Mouse (Mus musculus): ENCODE results near the gene Tekt4. TPM values are rescaled to one million over a fixed set of nuclear protein-coding genes. Genes with fewer than 3 reads are reported as not detected.

Gene Tekt4
- polyA plus RNA-seq, 1 experiment from 2014 or later = 0.38 TPM

DNA sequence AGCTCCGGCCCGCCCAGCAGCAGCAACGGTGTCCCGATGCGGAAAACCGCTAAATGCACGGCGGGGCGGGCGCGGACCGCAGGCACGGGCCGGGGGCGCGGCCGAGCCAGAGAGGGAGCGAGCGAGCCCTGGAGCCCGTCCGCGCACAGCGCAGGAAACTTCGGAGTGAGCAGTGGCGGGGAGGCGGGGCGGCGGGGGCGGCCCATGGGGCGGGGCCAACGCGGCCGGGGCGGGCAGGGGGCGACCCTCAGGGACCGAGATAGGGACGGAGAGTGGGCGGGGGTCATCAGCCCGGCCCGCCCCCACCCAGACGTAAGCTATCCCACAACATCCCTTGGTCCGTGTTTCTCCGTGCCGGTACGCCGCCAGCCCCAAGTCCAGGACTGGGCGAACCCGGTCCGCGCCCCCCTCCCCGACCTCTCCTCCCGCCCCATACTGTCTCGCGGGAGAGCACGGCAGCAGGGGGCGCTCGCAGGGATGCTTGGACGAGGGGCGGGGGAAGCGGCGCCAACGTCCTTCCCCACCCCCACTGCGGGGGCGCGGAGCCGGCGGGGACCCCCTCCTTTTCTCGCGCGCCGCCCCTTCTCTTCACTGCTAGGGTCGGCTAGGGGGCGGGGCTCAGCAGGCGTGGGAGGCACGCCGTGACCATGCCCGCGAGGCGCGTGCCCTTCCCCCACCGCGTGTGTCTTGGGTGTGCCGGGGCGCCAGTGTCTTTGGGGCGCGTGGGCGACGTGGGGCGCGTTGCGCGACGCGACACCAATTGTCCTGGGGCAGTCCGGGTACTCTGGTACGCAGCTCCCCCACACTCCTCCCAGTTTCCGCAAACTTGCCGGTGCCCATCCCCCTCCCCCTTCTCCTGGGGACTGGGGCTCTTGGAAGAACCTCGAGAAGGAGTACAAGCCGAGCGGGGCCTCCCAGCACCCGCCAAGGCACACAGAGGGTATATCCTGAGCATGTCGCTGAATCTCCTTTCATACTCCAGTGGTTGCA, 20.5 kb upstream of the Tekt4 start, which contains the start of gene Cacna1h:
Gene Cacna1h, minus strand, starts transcription at position 167 of the 990 bp plus-strand sequence.
- H3K27me3 ChIP-seq (replicated peaks) = peaks cover 45% of the 10 kb centered on the region
- H3K9ac ChIP-seq = peak within 1 kb of the TSS; percentile 90
- H3K4me3 ChIP-seq = peak within 1 kb of the TSS; percentile 86
- peak within 1 kb of the TSS; percentile 91 for H3K4me2 ChIP-seq (replicated peaks)
- peak within 1 kb of the TSS; percentile 34 for H3K27ac ChIP-seq
- H3K9me3 ChIP-seq = no peaks in the 10 kb centered on the region
- peaks cover 43% of the 10 kb centered on the region for H3K4me1 ChIP-seq
- ATAC-seq (ENCODE audit: low FRiP score, low read depth) = peak; percentile 79
- under 1% methylated on average over 98 of the region's 103 CpGs for WGBS
- no peaks in the 10 kb centered on the region for H3K36me3 ChIP-seq

DNA sequence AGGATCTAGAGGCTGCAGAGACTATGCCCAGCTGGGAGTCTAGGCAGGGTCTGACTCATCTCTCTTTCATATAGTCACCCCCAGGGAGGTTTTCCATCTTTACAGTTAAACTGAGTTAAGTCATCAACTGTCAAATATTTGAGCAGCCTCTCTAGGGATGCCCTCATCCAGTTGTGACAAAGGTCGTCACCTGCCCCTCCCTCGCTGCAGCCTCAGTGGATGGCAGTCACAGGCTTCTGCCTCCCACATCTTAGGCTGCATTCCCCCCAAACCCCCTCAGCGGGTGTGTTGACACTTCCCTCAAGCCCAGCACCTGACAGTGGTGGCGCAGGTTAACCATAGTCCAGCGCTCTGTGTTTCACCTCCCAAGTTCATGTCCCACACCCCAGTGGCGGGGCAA, 13.0 kb upstream of the Tekt4 start:
- H3K4me3 ChIP-seq = no peak overlapping the region
- H3K4me1 ChIP-seq = no peaks in the 10 kb centered on the region
- no peaks in the 10 kb centered on the region for H3K9me3 ChIP-seq
- H3K9ac ChIP-seq = no peak overlapping the region
- no peak overlapping the region for H3K27ac ChIP-seq
- no peak for ATAC-seq (ENCODE audit: low FRiP score, low read depth)
- 81% methylated on average over 6 of the region's 6 CpGs for WGBS
- H3K4me2 ChIP-seq (replicated peaks) = no peak overlapping the region
- 0 out of 2 replicates have a peak, but pooled peaks cover 6% of the 10 kb centered on the region for H3K27me3 ChIP-seq (replicated peaks)
- H3K36me3 ChIP-seq = no peaks in the 10 kb centered on the region

DNA sequence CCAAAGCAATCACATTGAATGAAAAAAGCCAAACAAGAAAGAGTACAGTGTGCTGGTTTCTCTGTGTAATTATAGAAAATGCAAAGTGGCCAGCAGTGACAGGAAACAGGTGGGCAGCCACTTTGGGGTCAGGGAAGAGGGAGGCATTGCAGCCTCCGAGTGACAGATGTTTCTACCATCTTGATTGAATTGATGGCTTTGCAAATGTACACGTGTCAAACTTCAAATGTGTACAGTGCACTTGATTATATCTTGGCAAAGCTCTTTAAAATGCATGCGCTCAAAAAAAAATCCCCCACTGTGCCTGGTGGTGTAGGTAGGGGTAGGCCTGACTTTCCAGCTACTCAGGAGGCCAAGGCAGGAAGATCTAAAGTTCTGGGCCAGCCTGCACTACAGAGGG, 11.5 kb upstream of the Tekt4 start:
- H3K36me3 ChIP-seq = no peaks in the 10 kb centered on the region
- no peak for ATAC-seq (ENCODE audit: low FRiP score, low read depth)
- H3K27ac ChIP-seq = no peak overlapping the region
- WGBS = 72% methylated on average over 3 of the region's 3 CpGs
- no peaks in the 10 kb centered on the region for H3K9me3 ChIP-seq
- H3K9ac ChIP-seq = no peak overlapping the region
- no peak overlapping the region for H3K4me2 ChIP-seq (replicated peaks)
- no peak overlapping the region for H3K4me3 ChIP-seq
- no peaks in the 10 kb centered on the region for H3K4me1 ChIP-seq
- no peaks in the 10 kb centered on the region for H3K27me3 ChIP-seq (replicated peaks)

DNA sequence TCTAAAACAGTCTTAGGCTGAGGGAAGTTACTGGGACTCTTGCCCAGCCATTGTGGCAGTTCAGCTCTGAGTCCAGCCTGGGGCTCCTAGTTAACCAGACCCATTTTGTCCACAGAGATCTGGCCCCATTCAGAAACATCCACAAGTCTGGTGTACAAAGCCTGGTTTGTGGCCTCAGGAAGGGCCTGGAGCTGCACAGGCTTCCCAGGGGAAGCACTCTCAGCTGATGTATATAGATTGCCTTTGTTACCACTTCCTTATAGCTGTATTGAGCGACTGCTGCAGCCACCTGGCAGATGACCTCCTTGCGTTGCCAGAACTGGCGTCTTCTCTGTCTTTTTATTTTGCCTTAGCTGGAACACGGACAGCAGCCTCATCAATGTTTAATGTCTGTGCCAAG, 9.3 kb upstream of the Tekt4 start:
- Histone ChIP-seq H3K27ac (no peak overlapping the region), H3K4me2 (replicated peaks) (no peak overlapping the region), H3K9me3 (no peaks in the 10 kb centered on the region), H3K4me1 (no peaks in the 10 kb centered on the region; the same call in 1 of the 2 replicates), H3K27me3 (replicated peaks) (no peaks in the 10 kb centered on the region), H3K9ac (no peak overlapping the region), H3K4me3 (no peak overlapping the region), H3K36me3 (no peaks in the 10 kb centered on the region)
- 50% methylated on average over 4 of the region's 4 CpGs for WGBS
- ATAC-seq (ENCODE audit: low FRiP score, low read depth) = no peak

DNA sequence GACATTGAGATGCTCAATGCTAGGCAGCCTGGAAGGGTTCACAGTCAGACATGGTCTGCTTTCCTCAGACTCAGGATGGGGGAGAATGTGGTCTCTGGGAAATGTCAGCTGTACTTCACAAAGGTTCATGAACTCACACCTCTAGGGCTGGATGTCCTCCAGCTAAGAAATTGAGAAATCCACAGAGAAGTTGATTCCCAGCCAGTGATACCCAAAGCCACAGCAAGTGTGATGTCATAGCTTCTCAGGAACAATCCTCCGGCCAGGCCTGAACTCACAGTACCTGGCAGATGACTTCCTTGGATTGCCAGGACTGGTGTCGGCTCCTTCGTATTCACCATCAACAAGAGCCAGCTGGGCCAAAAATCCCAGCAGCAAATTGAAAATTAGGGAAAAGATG, 8.6 kb upstream of the Tekt4 start:
- H3K27me3 ChIP-seq (replicated peaks) = no peaks in the 10 kb centered on the region
- no peak for ATAC-seq (ENCODE audit: low FRiP score, low read depth)
- H3K4me2 ChIP-seq (replicated peaks) = no peak overlapping the region
- no peaks in the 10 kb centered on the region; the same call in 1 of the 2 replicates for H3K4me1 ChIP-seq
- 93% methylated on average over 3 of the region's 3 CpGs for WGBS
- H3K9me3 ChIP-seq = no peaks in the 10 kb centered on the region
- H3K36me3 ChIP-seq = no peaks in the 10 kb centered on the region
- H3K27ac ChIP-seq = no peak overlapping the region
- no peak overlapping the region for H3K9ac ChIP-seq
- H3K4me3 ChIP-seq = no peak overlapping the region

DNA sequence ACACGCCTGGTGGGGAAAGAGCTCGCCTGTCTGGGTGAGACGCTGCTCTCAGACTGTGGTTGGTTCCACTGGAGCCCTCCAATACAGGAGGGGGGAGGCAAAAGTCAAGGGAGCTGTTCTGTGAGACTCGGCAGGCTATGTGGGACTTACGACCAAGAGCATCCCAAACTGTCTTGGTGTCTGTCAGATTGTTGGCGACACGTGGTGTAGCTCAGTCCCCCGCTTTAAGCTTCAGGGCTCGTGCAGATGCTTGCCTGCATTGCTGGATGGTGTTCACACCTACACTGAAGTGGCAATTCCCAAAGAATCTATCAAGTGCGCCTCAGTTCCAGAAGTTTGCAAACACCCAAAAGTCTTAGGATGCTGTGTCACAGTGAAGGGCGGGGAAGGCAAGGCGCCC, 6.5 kb upstream of the Tekt4 start:
- Histone ChIP-seq H3K27me3 (replicated peaks) (no peaks in the 10 kb centered on the region), H3K36me3 (no peaks in the 10 kb centered on the region), H3K4me2 (replicated peaks) (no peak overlapping the region), H3K9me3 (no peaks in the 10 kb centered on the region), H3K4me3 (no peak overlapping the region), H3K27ac (no peak overlapping the region), H3K4me1 (no peaks in the 10 kb centered on the region; the same call in 1 of the 2 replicates), H3K9ac (no peak overlapping the region)
- WGBS = 82% methylated on average over 12 of the region's 12 CpGs
- ATAC-seq (ENCODE audit: low FRiP score, low read depth) = no peak

DNA sequence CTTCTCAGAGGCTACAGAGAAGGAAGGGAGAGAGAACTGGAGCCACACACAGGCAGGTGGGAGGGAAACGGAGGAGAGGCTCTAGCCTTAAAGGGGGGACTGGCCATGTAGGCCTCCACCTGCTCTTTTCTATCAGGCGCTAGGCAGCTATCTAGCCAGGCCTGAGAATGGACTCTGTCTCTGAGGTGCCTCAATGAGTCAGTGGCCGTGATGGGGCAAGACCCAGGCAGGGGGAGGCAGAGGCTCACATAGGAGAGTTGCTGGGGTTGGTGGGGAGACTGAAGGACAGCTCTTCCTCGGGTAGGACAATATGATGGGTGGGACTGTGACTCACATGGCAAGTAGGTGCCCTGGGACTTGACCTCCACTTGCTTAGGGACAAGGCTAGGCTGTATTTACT, 4.1 kb upstream of the Tekt4 start:
- no peak overlapping the region for H3K27ac ChIP-seq
- WGBS = 66% methylated on average over 4 of the region's 4 CpGs
- no peaks in the 10 kb centered on the region; the same call in 1 of the 2 replicates for H3K4me1 ChIP-seq

DNA sequence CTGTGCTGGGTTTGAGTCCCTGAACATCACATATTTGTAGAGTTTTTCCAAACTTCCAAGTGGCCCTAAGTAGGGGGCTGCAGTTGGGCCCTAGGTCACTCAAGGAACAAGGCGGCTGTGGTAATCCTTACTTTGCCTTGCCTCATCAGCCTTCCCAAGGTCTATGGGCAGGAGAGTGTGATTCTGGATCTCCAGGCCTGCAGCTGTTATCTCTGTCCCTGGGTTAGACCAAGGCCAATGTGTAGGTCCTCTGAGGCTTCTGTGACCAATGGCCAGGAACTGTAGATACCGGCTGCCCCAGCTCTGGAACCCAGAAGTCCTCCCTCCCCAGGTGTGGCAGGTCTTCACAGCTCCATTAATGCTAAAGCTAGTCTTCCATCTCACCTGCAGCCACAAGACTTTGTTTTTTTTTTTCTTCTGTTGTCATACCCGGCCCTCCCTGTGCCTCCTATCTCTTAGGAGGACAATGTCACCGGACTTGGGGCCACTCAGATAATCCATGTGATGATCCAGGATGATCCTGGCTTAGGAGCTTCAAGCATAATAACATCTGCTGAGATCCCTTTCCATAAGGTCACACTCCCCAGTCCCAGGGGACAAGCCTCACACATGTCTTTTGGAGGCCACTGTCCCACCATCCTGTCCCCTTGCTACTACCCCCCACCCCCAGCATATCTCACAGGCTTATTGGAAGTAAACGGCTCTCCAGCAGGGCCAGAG, 2.0 kb upstream of the Tekt4 start:
- Histone ChIP-seq H3K4me1 (no peaks in the 10 kb centered on the region; the same call in 1 of the 2 replicates), H3K9me3 (no peaks in the 10 kb centered on the region), H3K9ac (no peak overlapping the region), H3K27ac (no peak overlapping the region), H3K27me3 (replicated peaks) (no peaks in the 10 kb centered on the region), H3K36me3 (no peaks in the 10 kb centered on the region), H3K4me2 (replicated peaks) (no peak overlapping the region), H3K4me3 (no peak overlapping the region)
- WGBS = 84% methylated on average over 5 of the region's 5 CpGs
- no peak for ATAC-seq (ENCODE audit: low FRiP score, low read depth)

More for the DNA sequence above, 4.1 kb upstream of the Tekt4 start:
- no peak overlapping the region for H3K9ac ChIP-seq
- H3K4me2 ChIP-seq (replicated peaks) = no peak overlapping the region
- no peak for ATAC-seq (ENCODE audit: low FRiP score, low read depth)
- H3K9me3 ChIP-seq = no peaks in the 10 kb centered on the region
- H3K27me3 ChIP-seq (replicated peaks) = no peaks in the 10 kb centered on the region
- no peaks in the 10 kb centered on the region for H3K36me3 ChIP-seq
- H3K4me3 ChIP-seq = no peak overlapping the region

DNA sequence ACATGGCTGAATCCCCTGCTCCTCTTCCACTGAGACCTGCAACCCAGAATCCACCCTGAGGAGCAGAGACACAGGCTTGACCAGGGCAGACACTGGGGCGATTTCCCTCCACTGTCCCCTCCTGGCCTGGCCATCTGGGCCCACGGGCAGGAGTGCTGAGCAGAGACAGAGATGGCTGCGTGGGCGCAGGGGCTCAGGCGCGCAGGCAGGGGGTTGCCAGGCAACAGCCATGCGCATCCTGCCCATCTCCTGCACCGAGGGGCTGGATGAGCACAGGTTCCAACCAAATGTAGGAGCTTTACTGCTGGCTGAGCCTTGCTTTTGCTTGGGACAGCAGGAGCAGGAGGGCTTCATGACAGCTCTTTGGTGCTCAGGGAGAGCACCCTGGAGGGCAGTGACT, 2.1 kb downstream of the Tekt4 start:
- ATAC-seq (ENCODE audit: low FRiP score, low read depth) = no peak
- Histone ChIP-seq H3K27me3 (replicated peaks) (no peaks in the 10 kb centered on the region), H3K4me1 (no peaks in the 10 kb centered on the region), H3K4me3 (no peak overlapping the region), H3K36me3 (no peaks in the 10 kb centered on the region), H3K27ac (no peak overlapping the region), H3K9ac (no peak overlapping the region), H3K4me2 (replicated peaks) (no peak overlapping the region), H3K9me3 (no peaks in the 10 kb centered on the region)
- 50% methylated on average over 8 of the region's 8 CpGs for WGBS

DNA sequence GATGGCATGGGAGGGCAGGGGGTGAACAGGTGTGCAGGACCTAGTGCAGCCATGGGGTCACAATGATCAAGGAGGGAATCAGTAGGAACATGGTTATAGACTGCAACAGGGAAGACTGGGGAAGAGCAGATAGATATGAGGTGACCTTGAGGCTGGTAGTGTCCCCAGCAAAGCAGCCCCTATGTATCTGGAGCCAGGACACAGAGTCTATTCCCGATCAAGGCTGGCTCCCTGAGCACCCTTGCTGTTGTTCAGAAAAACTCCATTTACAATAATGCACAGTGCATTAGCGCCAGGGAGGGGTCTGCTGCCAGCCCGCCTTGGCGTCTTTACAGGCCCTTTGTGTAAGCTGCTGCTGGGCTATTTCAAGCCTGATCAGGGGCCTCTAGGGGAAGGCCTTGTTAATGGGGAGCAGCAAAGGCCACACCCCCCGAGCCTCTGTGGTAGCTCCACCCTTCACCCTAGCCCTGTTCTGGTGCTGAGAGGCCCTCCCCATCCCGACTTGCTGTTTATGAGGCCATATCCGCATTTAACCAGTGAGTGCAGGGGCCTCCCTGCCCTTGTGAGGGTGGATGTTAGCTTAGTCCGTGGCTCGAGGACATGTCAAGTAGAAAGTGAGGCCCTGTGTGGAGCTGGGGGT, 7.9 kb downstream of the Tekt4 start:
- WGBS = 8% methylated on average over 9 of the region's 9 CpGs
- ATAC-seq (ENCODE audit: low FRiP score, low read depth) = peak; percentile 44; the same call in 1 of the 2 replicates

DNA sequence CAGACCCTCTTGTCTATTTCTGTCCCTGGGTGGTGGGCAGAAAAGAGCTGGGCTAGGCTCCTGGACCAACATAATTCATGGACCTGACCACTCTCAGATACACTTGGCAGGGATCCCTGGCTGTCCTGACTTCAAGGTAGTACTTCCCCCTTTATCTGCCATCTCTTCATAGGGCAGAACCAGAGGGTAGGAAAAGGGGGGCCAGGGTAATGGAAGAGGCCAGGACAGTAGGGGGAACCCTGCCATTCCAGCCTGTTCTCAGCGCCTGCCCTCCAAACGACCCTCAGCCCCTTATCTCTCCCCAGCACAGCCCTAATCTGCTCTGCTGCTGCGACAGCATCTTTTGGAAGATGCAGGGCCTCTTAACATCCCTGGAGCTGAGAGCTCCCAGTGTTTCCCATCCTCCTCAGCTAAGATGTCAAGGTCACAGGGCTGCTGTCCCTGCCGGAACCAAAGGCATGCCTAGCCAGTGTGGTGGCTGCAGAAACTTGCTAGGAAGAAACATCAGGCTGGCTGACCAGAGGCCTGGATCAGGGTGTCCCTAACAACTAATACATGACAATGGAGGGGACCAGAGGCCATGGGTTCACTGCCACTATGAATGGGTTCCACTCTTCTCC, 9.0 kb downstream of the Tekt4 start:
- H3K9ac ChIP-seq = no peak overlapping the region
- 67% methylated on average over 4 of the region's 4 CpGs for WGBS
- no peak for ATAC-seq (ENCODE audit: low FRiP score, low read depth)
- H3K27ac ChIP-seq = no peak overlapping the region
- no peak overlapping the region for H3K4me2 ChIP-seq (replicated peaks)
- no peaks in the 10 kb centered on the region for H3K36me3 ChIP-seq
- no peaks in the 10 kb centered on the region for H3K27me3 ChIP-seq (replicated peaks)
- no peak overlapping the region for H3K4me3 ChIP-seq
- no peaks in the 10 kb centered on the region for H3K9me3 ChIP-seq
- peaks cover 10% of the 10 kb centered on the region for H3K4me1 ChIP-seq

More for the DNA sequence above, 7.9 kb downstream of the Tekt4 start:
- Histone ChIP-seq H3K4me3 (no peak overlapping the region), H3K4me1 (peaks cover 10% of the 10 kb centered on the region), H3K9me3 (no peaks in the 10 kb centered on the region), H3K36me3 (no peaks in the 10 kb centered on the region), H3K27ac (no peak overlapping the region), H3K27me3 (replicated peaks) (no peaks in the 10 kb centered on the region), H3K4me2 (replicated peaks) (no peak overlapping the region; the same call in 1 of the 2 replicates), H3K9ac (peak overlapping the region; percentile 8; the same call in 1 of the 2 replicates)

All from neural tube, embryonic 12.5 days (tissue).